Mouse (Mus musculus): ENCODE data around the gene Lima1. TPM values are rescaled to one million over a fixed set of nuclear protein-coding genes. Genes with fewer than 3 reads are reported as not detected.

The Lima1 gene
- polyA plus RNA-seq, 1 experiment from 2014 or later, result 14.5 TPM

GRCm38 (mm10) chr15:99847937-99848336, 27.3 kb downstream of the Lima1 start:
- WGBS, result 71% methylated on average over 8 of the region's 8 CpGs
- DNase-seq (ENCODE audit: low spot score) (no peak), ATAC-seq (ENCODE audit: low FRiP score) (no peak)
- Histone ChIP-seq H3K9ac (no peak overlapping the region), H3K27ac (no peak overlapping the region), H3K4me2 (replicated peaks) (no peak overlapping the region), H3K9me3 (ENCODE audit: control insufficient read depth, low read length) (no peaks in the 10 kb centered on the region), H3K4me3 (replicated peaks; ENCODE audit: low read length) (no peak overlapping the region), H3K36me3 (replicated peaks; ENCODE audit: control insufficient read depth, insufficient read depth) (no peaks in the 10 kb centered on the region), H3K27me3 (ENCODE audit: control insufficient read depth, insufficient read depth, low read length) (no peaks in the 10 kb centered on the region), H3K4me1 (replicated peaks; ENCODE audit: control insufficient read depth, insufficient read depth, low read length) (0 out of 2 replicates have a peak, but pooled peaks cover 3% of the 10 kb centered on the region)

- 0 out of 2 replicates have a peak, but pooled peaks cover 3% of the 10 kb centered on the region for H3K4me1 ChIP-seq (replicated peaks; ENCODE audit: control insufficient read depth, insufficient read depth, low read length)
- no peaks in the 10 kb centered on the region for H3K9me3 ChIP-seq (ENCODE audit: control insufficient read depth, low read length)
- 80% methylated on average over 13 of the region's 13 CpGs for WGBS
- no peak overlapping the region for H3K9ac ChIP-seq
- H3K4me3 ChIP-seq (replicated peaks; ENCODE audit: low read length), result no peak overlapping the region
- H3K27ac ChIP-seq, result no peak overlapping the region
- DNase-seq (ENCODE audit: low spot score), result no peak
- H3K36me3 ChIP-seq (replicated peaks; ENCODE audit: control insufficient read depth, insufficient read depth), result 0 out of 2 replicates have a peak, but pooled peaks cover 4% of the 10 kb centered on the region
- no peak overlapping the region for H3K4me2 ChIP-seq (replicated peaks)
- no peak for ATAC-seq (ENCODE audit: low FRiP score)
- H3K27me3 ChIP-seq (ENCODE audit: control insufficient read depth, insufficient read depth, low read length), result no peaks in the 10 kb centered on the region
Measured at GRCm38 (mm10) chr15:99847207-99847881, 27.9 kb downstream of the Lima1 start.

DNA sequence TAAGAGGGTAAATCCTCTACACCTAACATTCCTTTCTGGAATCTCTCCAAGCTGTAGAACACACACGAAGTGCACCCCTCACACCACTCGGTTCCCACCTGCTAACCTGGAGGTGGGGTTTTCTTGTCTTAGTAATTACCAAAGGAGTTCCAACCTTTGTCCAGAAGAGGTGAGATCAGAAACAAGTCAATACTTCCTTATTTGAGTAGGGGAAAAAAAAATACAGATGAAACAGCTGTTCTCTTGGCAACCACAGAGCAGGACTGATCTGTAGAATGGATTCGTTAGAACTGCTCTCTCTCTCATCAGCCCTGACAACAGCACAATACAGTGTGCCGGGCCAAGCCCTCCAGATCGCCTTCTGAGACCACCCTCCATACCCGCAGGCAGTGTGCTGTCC, 28.6 kb downstream of the Lima1 start:
- H3K27ac ChIP-seq, result no peak overlapping the region
- no peaks in the 10 kb centered on the region for H3K27me3 ChIP-seq (ENCODE audit: control insufficient read depth, insufficient read depth, low read length)

GRCm38 (mm10) chr15:99843856-99844255, 31.4 kb downstream of the Lima1 start:
- H3K27ac ChIP-seq, result no peak overlapping the region
- no peak for ATAC-seq (ENCODE audit: low FRiP score)
- no peak overlapping the region for H3K4me3 ChIP-seq (replicated peaks; ENCODE audit: low read length)
- H3K9me3 ChIP-seq (ENCODE audit: control insufficient read depth, low read length), result no peaks in the 10 kb centered on the region
- WGBS, result 79% methylated on average over 3 of the region's 3 CpGs
- no peak overlapping the region for H3K9ac ChIP-seq
- 0 out of 2 replicates have a peak, but pooled peaks cover 3% of the 10 kb centered on the region for H3K4me1 ChIP-seq (replicated peaks; ENCODE audit: control insufficient read depth, insufficient read depth, low read length)
- no peak for DNase-seq (ENCODE audit: low spot score)
- H3K36me3 ChIP-seq (replicated peaks; ENCODE audit: control insufficient read depth, insufficient read depth), result 0 out of 2 replicates have a peak, but pooled peaks cover 11% of the 10 kb centered on the region
- no peaks in the 10 kb centered on the region for H3K27me3 ChIP-seq (ENCODE audit: control insufficient read depth, insufficient read depth, low read length)
- H3K4me2 ChIP-seq (replicated peaks), result no peak overlapping the region

More for the DNA sequence above, 28.6 kb downstream of the Lima1 start:
- Histone ChIP-seq H3K4me2 (replicated peaks) (no peak overlapping the region), H3K9ac (no peak overlapping the region), H3K36me3 (replicated peaks; ENCODE audit: control insufficient read depth, insufficient read depth) (0 out of 2 replicates have a peak, but pooled peaks cover 10% of the 10 kb centered on the region), H3K4me3 (replicated peaks; ENCODE audit: low read length) (no peak overlapping the region), H3K9me3 (ENCODE audit: control insufficient read depth, low read length) (no peaks in the 10 kb centered on the region), H3K4me1 (replicated peaks; ENCODE audit: control insufficient read depth, insufficient read depth, low read length) (0 out of 2 replicates have a peak, but pooled peaks cover 3% of the 10 kb centered on the region)
- 46% methylated on average over 6 of the region's 6 CpGs for WGBS
- DNase-seq (ENCODE audit: low spot score) (no peak), ATAC-seq (ENCODE audit: low FRiP score) (no peak)

DNA sequence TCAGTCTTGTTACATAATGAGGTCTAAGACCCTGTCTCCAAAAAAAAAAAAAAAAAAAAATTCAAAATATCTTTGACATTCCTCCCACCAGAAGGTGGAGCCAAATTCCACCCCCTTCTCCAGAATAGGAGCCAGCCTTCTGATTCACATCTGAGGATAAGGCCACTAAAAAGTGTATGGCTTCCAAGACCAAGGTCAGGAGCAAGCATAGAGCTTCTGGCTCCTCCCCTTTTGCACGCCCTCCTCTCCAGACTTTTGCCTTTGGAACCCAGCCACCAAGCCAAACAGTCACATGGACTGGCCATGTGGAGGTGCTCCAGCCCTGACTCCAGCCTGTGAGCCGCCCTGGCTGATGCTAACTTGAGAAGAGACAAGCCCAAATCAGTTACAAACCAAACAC, 35.3 kb downstream of the Lima1 start:
- Histone ChIP-seq H3K9ac (no peak overlapping the region), H3K27ac (no peak overlapping the region), H3K27me3 (ENCODE audit: control insufficient read depth, insufficient read depth, low read length) (no peaks in the 10 kb centered on the region)

GRCm38 (mm10) chr15:99839165-99839840, 36.0 kb downstream of the Lima1 start:
- no peak overlapping the region for H3K9ac ChIP-seq
- ATAC-seq (ENCODE audit: low FRiP score) (no peak), DNase-seq (ENCODE audit: low spot score) (no peak)
- H3K4me2 ChIP-seq (replicated peaks), result no peak overlapping the region
- H3K4me1 ChIP-seq (replicated peaks; ENCODE audit: control insufficient read depth, insufficient read depth, low read length), result no peaks in the 10 kb centered on the region
- no peaks in the 10 kb centered on the region for H3K27me3 ChIP-seq (ENCODE audit: control insufficient read depth, insufficient read depth, low read length)
- H3K27ac ChIP-seq, result no peak overlapping the region
- no peak overlapping the region for H3K4me3 ChIP-seq (replicated peaks; ENCODE audit: low read length)
- WGBS, result 75% methylated on average over 13 of the region's 13 CpGs
- H3K9me3 ChIP-seq (ENCODE audit: control insufficient read depth, low read length), result no peaks in the 10 kb centered on the region
- 0 out of 2 replicates have a peak, but pooled peaks cover 11% of the 10 kb centered on the region for H3K36me3 ChIP-seq (replicated peaks; ENCODE audit: control insufficient read depth, insufficient read depth)

More for the DNA sequence above, 35.3 kb downstream of the Lima1 start:
- DNase-seq (ENCODE audit: low spot score) (no peak), ATAC-seq (ENCODE audit: low FRiP score) (no peak)
- Histone ChIP-seq H3K4me2 (replicated peaks) (no peak overlapping the region), H3K36me3 (replicated peaks; ENCODE audit: control insufficient read depth, insufficient read depth) (0 out of 2 replicates have a peak, but pooled peaks cover 11% of the 10 kb centered on the region), H3K9me3 (ENCODE audit: control insufficient read depth, low read length) (no peaks in the 10 kb centered on the region), H3K4me1 (replicated peaks; ENCODE audit: control insufficient read depth, insufficient read depth, low read length) (no peaks in the 10 kb centered on the region), H3K4me3 (replicated peaks; ENCODE audit: low read length) (no peak overlapping the region)
- WGBS, result 82% methylated on average over 2 of the region's 2 CpGs

DNA sequence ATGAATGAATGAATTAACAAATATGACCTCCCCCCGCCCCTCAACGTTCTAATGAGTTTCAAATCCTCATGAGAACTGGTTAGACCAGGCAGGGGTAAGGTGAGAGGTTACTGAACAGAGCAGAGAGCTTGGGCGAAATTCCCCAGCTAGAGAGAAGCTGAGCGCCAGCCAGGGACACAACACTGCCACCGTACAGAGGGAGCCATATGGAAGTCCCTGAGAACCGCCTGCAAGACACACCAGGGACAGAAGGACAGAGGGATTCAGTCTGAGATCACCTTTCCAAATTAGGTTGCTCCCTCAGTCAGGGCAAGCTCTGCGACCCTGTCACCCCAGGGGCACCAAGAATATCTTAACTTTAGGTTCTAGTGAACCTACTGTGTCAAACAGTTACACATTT, 37.7 kb downstream of the Lima1 start:
- no peaks in the 10 kb centered on the region for H3K27me3 ChIP-seq (ENCODE audit: control insufficient read depth, insufficient read depth, low read length)
- no peak for ATAC-seq (ENCODE audit: low FRiP score)
- no peak for DNase-seq (ENCODE audit: low spot score)
- H3K9me3 ChIP-seq (ENCODE audit: control insufficient read depth, low read length), result no peaks in the 10 kb centered on the region
- no peaks in the 10 kb centered on the region for H3K4me1 ChIP-seq (replicated peaks; ENCODE audit: control insufficient read depth, insufficient read depth, low read length)
- no peak overlapping the region for H3K4me2 ChIP-seq (replicated peaks)
- H3K36me3 ChIP-seq (replicated peaks; ENCODE audit: control insufficient read depth, insufficient read depth), result 0 out of 2 replicates have a peak, but pooled peaks cover 9% of the 10 kb centered on the region
- H3K27ac ChIP-seq, result no peak overlapping the region
- 84% methylated on average over 7 of the region's 7 CpGs for WGBS
- H3K4me3 ChIP-seq (replicated peaks; ENCODE audit: low read length), result no peak overlapping the region
- H3K9ac ChIP-seq, result no peak overlapping the region

DNA sequence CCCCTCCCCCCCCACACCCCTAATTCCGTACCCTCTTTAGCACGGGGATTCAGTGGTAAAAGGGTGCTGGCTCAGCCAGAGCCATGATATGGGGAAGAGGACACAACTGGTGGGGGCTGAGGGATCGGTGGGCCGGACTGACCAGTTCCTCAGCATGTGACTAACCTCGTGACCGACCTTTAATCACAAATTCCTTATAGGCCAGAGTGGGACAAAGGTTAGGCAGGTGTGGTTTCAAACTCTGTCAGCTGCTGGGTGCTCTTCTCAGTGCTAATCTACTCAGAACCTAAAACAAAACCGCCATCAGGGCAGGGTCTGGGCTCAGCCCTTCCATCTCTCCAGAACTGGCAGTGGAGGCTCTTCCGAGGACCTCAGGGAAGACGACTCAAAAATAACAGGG, 40.1 kb downstream of the Lima1 start:
- DNase-seq (ENCODE audit: low spot score) (no peak), ATAC-seq (ENCODE audit: low FRiP score) (no peak)
- no peaks in the 10 kb centered on the region for H3K27me3 ChIP-seq (ENCODE audit: control insufficient read depth, insufficient read depth, low read length)
- H3K4me2 ChIP-seq (replicated peaks), result no peak overlapping the region
- no peaks in the 10 kb centered on the region for H3K9me3 ChIP-seq (ENCODE audit: control insufficient read depth, low read length)
- 83% methylated on average over 9 of the region's 9 CpGs for WGBS
- H3K27ac ChIP-seq, result no peak overlapping the region
- H3K36me3 ChIP-seq (replicated peaks; ENCODE audit: control insufficient read depth, insufficient read depth), result no peaks in the 10 kb centered on the region
- no peak overlapping the region for H3K4me3 ChIP-seq (replicated peaks; ENCODE audit: low read length)
- H3K9ac ChIP-seq, result no peak overlapping the region
- no peaks in the 10 kb centered on the region for H3K4me1 ChIP-seq (replicated peaks; ENCODE audit: control insufficient read depth, insufficient read depth, low read length)

- Histone ChIP-seq H3K4me3 (replicated peaks; ENCODE audit: low read length) (no peak overlapping the region), H3K9me3 (ENCODE audit: control insufficient read depth, low read length) (no peaks in the 10 kb centered on the region), H3K4me2 (replicated peaks) (no peak overlapping the region), H3K4me1 (replicated peaks; ENCODE audit: control insufficient read depth, insufficient read depth, low read length) (no peaks in the 10 kb centered on the region), H3K36me3 (replicated peaks; ENCODE audit: control insufficient read depth, insufficient read depth) (no peaks in the 10 kb centered on the region), H3K27ac (no peak overlapping the region), H3K27me3 (ENCODE audit: control insufficient read depth, insufficient read depth, low read length) (no peaks in the 10 kb centered on the region), H3K9ac (no peak overlapping the region)
- WGBS, result 83% methylated on average over 3 of the region's 3 CpGs
- DNase-seq (ENCODE audit: low spot score), result no peak
- no peak for ATAC-seq (ENCODE audit: low FRiP score)
Measured at GRCm38 (mm10) chr15:99834681-99835080, 40.6 kb downstream of the Lima1 start.
